Mouse (Mus musculus) ES-Bruce4 (cell line): Measurements from ENCODE around the gene Icam1. TPM values are rescaled to one million over a fixed set of nuclear protein-coding genes. Genes with fewer than 3 reads are reported as not detected.

Experiments
- H3K27ac ChIP-seq: 2 replicates; pipeline ENCODE4 v1.5.1; 2012; ENCODE audit warnings: low read length, inconsistent platforms; ENCODE audit not compliant: insufficient read depth
- H3K27me3 ChIP-seq: 2 replicates; pipeline ENCODE4 v1.6.1; 2012; ENCODE audit warnings: mild to moderate bottlenecking, low read length, inconsistent platforms; ENCODE audit not compliant: control insufficient read depth, poor library complexity, insufficient read depth, severe bottlenecking
- H3K36me3 ChIP-seq: 2 replicates; pipeline ENCODE4 v1.6.1; 2012; ENCODE audit warnings: inconsistent platforms, mild to moderate bottlenecking, low read length, moderate library complexity; ENCODE audit not compliant: control insufficient read depth, poor library complexity, insufficient read depth, severe bottlenecking
- H3K4me1 ChIP-seq: one replicate; pipeline ENCODE4 v1.8.1; 2011; ENCODE audit warnings: low read length; ENCODE audit not compliant: control insufficient read depth, insufficient read depth
- H3K4me3 ChIP-seq: 2 replicates; pipeline ENCODE4 v1.5.1; 2011; ENCODE audit warnings: low read depth, mild to moderate bottlenecking, low read length
- H3K9ac ChIP-seq: 2 replicates; pipeline ENCODE4 v1.6.1; 2012; ENCODE audit warnings: low read depth, mild to moderate bottlenecking, inconsistent platforms; ENCODE audit not compliant: poor library complexity, severe bottlenecking
- H3K9me3 ChIP-seq: replicated peaks from 2 replicates; pipeline ENCODE4 v1.6.1; 2012; ENCODE audit warnings: mild to moderate bottlenecking, low read length, inconsistent platforms; ENCODE audit not compliant: control insufficient read depth, poor library complexity, insufficient read depth, severe bottlenecking
- CTCF ChIP-seq: IDR thresholded peaks from one replicate; pipeline ENCODE4 v1.8.1; 2011; ENCODE audit warnings: low read depth, low read length
- EP300 ChIP-seq: IDR thresholded peaks from 2 replicates; pipeline ENCODE4 v1.6.1; 2011; ENCODE audit warnings: low read depth, low read length; ENCODE audit not compliant: insufficient read depth
- POLR2A ChIP-seq: IDR thresholded peaks from one replicate; pipeline ENCODE4 v1.8.1; 2011; ENCODE audit warnings: low read length; ENCODE audit not compliant: insufficient read depth
- polyA plus RNA-seq: library from polyadenylated mRNA; stranded (reverse); fragments of >200 nt; gene quantifications from 2 replicates; pipeline ENCODE4 v1.2.4, GENCODE M21; 2011; ENCODE audit warnings: low read depth; ENCODE audit not compliant: missing spikeins, insufficient read depth, insufficient read length

The Icam1 gene
- polyA plus RNA-seq, 1 experiment, result 25.7 TPM

DNA sequence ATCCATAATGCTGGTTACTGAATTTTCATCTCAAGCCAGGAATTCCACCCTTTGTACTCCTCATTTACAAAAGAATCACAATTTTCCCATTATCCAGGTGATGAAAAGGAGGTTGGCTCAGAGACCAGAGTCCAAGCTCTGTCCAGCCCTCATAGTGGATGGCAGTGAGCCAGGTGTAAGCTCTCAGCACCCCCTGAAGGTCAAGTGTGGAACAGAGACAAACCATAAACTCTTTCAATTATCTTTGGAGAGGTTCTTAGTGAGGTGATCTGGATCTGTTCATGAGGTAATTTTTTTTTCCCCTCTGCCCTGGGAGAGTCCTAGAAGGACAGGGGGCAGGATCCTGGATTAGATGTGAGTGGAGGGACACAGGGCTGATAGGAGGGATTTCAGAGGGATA, 15.0 kb upstream of the Icam1 start:
- H3K36me3 ChIP-seq, result peaks cover 6% of the 10 kb centered on the region; the same call in 1 of the 2 replicates
- H3K27ac ChIP-seq, result peak overlapping the region; percentile 58; the same call in 1 of the 2 replicates
- no peaks in the 10 kb centered on the region for H3K4me1 ChIP-seq
- no peaks in the 10 kb centered on the region for H3K27me3 ChIP-seq
- TF ChIP-seq POLR2A (no peak), EP300 (no peak), CTCF (peak; percentile 71)
- peak overlapping the region; percentile 81; the same call in 1 of the 2 replicates for H3K9ac ChIP-seq
- H3K9me3 ChIP-seq, result no peaks in the 10 kb centered on the region
- no peak overlapping the region for H3K4me3 ChIP-seq

DNA sequence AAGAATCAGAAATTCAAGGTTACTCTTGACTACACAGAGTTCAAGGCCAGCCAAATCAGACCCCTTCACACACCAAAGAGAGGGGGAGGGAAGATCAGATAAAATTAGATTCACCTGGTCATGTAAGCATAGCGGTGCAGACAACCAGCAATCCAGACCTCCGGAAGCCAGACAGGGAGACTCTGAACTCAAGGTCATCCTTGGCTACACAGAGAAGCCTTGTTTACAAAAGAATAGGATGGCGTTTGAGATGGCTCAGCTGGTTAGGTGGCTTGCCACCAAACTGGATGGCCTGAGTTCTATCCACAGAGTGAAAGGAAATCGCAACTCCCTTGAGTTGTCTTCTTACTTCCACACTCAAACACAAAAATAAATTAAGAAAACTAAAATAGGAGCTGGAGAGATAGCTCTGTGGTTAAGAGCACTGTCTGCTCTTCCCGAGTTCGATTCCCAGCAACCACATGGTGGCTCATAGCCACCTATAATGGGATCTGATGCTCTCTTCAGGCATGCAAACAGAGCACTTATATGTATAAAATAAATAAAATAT, 14.1 kb upstream of the Icam1 start:
- Histone ChIP-seq H3K9ac (peak overlapping the region; percentile 81), H3K9me3 (no peaks in the 10 kb centered on the region), H3K4me3 (no peak overlapping the region), H3K4me1 (no peaks in the 10 kb centered on the region), H3K27me3 (no peaks in the 10 kb centered on the region), H3K27ac (peak overlapping the region; percentile 15; the same call in 1 of the 2 replicates), H3K36me3 (peaks cover 11% of the 10 kb centered on the region; the same call in 1 of the 2 replicates)
- TF ChIP-seq EP300 (0 out of 2 replicates have a peak, but pooled peaks have one; percentile 31), CTCF (no peak), POLR2A (no peak)

DNA sequence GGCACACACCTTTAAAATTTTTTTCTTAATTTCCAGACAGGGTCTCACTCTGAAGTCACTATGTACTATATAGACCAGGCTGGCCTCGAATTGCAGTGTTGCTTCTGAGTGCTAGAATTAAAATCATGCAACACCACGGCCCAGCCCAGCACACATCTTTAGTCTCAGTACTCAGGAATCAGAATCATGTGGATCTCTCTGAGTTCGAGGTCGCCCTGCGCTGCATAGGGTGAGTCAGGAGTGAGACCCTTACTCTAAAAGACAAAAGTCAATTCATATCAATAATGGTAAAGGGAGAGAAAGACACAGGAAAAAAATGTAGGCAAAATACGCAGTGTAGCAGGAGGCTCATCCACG, 13.5 kb upstream of the Icam1 start:
- H3K27ac ChIP-seq, result peak overlapping the region; percentile 55
- TF ChIP-seq POLR2A (no peak), CTCF (no peak), EP300 (no peak)
- H3K36me3 ChIP-seq, result peaks cover 16% of the 10 kb centered on the region
- no peaks in the 10 kb centered on the region for H3K4me1 ChIP-seq
- no peaks in the 10 kb centered on the region for H3K9me3 ChIP-seq
- no peaks in the 10 kb centered on the region for H3K27me3 ChIP-seq
- H3K4me3 ChIP-seq, result peak overlapping the region; percentile 88
- H3K9ac ChIP-seq, result peak overlapping the region; percentile 81

DNA sequence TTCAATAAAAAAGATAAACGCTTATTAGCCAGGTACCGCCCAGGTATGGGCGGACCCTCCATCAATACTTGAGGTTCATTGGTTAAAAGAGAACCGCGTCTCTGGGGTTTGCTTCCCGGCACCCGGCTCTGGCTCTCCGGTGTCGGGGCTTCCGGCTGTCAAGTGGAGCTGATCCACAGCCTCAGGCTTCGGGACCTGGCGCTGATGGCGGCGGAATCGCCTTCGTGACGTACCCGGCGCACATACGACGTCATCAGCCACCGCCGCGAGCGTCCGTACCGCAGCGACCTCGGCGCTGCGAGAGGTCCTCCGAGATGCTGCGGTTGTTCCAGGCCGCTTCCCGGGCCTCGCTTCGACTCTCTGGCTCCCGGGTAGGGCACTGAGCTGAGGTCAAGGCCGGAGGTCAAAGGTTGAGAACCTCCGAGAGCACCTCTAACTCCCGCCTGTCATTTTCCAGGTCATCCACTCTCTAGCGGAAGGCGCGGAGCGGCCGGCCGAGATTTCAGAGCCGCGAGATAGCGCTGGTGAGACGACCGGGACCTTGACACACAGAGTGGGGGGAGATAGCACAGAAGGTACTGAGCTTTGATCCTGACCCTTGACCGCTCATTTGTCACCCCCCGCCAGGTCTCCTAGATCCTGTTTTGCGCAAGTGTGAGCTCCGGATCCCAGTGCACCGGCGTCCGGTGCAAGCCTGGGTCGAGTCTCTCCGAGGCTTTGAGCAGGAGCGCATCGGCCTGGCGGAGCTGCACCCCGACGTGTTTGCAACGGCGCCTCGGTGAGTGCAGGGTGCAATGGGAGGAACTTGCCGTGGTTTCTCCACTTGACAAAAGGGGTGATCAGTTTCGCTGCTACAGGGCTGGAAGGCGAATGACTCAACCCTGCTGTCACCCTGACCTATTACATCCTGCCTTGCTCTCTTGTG, 12.9 kb upstream of the Icam1 start, which contains the start of gene Mrpl4:
TSS of gene Mrpl4 (plus strand) at position 112 of the 925 bp plus-strand sequence.
- Histone ChIP-seq H3K27ac (peak within 1 kb of the TSS; percentile 55), H3K9me3 (no peaks in the 10 kb centered on the region), H3K9ac (peak within 1 kb of the TSS; percentile 81), H3K4me1 (no peaks in the 10 kb centered on the region), H3K27me3 (no peaks in the 10 kb centered on the region), H3K4me3 (peak within 1 kb of the TSS; percentile 88), H3K36me3 (peaks cover 22% of the 10 kb centered on the region)
- TF ChIP-seq CTCF (no peak), POLR2A (peak; percentile 70), EP300 (no peak)

DNA sequence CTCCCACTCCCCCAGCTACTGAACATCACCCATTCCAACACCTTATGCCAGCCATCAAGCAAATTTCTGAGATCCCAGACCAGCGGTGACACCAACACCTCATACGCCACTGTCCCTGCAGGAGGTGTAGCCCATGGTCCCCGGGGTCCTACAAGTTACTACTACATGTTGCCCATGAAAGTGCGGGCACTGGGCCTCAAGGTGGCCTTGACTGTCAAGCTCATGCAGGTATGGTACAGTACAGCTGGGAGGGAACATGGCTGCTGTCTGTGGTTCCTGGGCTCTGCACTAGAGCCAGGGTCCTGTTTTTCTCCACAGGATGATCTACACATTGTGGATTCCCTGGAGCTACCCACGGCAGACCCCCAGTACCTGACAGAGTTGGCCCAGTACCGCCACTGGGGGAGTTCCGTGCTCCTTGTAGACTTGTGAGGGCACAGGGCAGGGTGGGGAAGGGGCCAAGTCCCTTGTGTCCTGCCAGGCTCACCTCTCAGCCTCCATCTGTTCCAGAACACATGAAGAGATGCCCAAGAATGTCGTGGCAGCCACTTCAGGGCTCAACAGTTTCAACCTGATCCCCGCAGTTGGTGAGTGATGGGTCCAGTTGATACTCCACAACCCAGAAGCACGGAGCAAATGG, 8.4 kb upstream of the Icam1 start:
- no peaks in the 10 kb centered on the region for H3K27me3 ChIP-seq
- H3K36me3 ChIP-seq, result peaks cover 24% of the 10 kb centered on the region
- no peaks in the 10 kb centered on the region for H3K4me1 ChIP-seq
- H3K4me3 ChIP-seq, result no peak overlapping the region
- no peak overlapping the region for H3K27ac ChIP-seq
- TF ChIP-seq CTCF (no peak), POLR2A (no peak), EP300 (no peak)
- H3K9ac ChIP-seq, result no peak overlapping the region
- no peaks in the 10 kb centered on the region for H3K9me3 ChIP-seq
